Mouse (Mus musculus) forebrain, embryonic 10.5 days (tissue): Measurements from ENCODE around the gene Lrig1. TPM values are rescaled to one million over a fixed set of nuclear protein-coding genes. Genes with fewer than 3 reads are reported as not detected.

Source experiments
- DNase-seq: peaks from one replicate; pipeline ENCODE4 v3.0.0-alpha.2; 2017; ENCODE audit warnings: low spot score; ENCODE audit errors: extremely low spot score
- H3K27ac ChIP-seq: fragments of 300-500 bp; sonication (generic); 2 replicates; pipeline ENCODE4 v1.5.1; 2016; ENCODE audit warnings: mild to moderate bottlenecking
- H3K27me3 ChIP-seq: fragments of 300-500 bp; sonication (generic); 2 replicates; pipeline ENCODE4 v1.6.1; 2016; ENCODE audit warnings: mild to moderate bottlenecking; ENCODE audit not compliant: poor library complexity, severe bottlenecking
- H3K36me3 ChIP-seq: fragments of 300-500 bp; sonication (generic); replicated peaks from 2 replicates; pipeline ENCODE4 v1.6.1; 2016; ENCODE audit warnings: mild to moderate bottlenecking, moderate library complexity
- H3K4me1 ChIP-seq: fragments of 300-500 bp; sonication (generic); 2 replicates; pipeline ENCODE4 v1.6.1; 2016
- H3K4me3 ChIP-seq: fragments of 300-500 bp; sonication (generic); 2 replicates; pipeline ENCODE4 v1.5.1; 2016; ENCODE audit warnings: mild to moderate bottlenecking, moderate library complexity
- H3K9me3 ChIP-seq: fragments of 300-500 bp; sonication (generic); 2 replicates; pipeline ENCODE4 v1.6.1; 2016; ENCODE audit warnings: mild to moderate bottlenecking, moderate library complexity
- WGBS: fragments of 180-500 bp; shearing (Covaris S2); methylation state at CpG from one replicate; pipeline ENCODE4 v1.1.7; 2016; 5-methylcytosine and 5-hydroxymethylcytosine counted together
- polyA plus RNA-seq: library from polyadenylated mRNA; unstranded; fragments of >200 nt; fragmentation: Nextera tagmentation; extraction: Ambion mirVana; gene quantifications from 2 replicates; pipeline ENCODE4 v1.2.1, GENCODE M21; 2016

Gene Lrig1
- polyA plus RNA-seq, 1 experiment from 2014 or later = 20.6 TPM

DNA sequence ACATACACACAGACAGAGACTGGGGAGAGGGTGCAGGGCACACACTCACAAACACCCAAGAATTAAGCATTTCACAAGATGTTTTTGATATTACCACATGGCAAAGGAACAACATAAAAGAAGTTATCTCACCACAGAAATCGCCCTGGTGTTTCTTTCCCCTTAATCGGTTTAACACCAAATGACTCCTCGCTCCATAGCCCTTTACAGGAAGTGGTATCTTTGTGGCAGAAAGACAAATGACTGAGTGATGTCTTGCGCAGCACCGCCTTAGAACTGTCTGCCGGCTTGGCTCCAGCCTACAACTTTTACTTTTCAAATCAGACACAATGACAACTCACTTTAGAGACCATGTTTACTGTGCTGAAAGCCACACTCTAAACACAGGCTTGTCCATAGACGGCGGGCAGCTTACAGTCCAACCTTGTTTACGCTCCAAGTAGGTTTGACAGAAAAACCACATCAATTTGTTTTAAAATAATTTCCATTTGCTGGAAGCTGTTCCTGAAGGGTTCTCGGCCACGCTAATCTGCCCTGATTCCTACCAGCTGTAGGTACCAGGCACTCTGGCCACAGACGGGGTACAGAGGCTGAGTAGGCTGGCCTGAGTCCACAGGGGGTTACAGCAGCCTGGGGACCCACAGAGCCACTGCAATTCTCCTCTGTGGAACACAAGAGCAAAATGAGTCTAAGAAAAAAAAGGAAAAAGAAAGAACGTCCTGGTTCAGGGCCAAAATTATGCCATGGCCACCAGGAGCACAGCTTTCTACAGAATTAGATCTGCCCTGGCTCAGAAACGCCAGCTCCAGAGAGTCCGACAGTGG, 18.3 kb downstream of the Lrig1 start:
- Histone ChIP-seq H3K27ac (peak overlapping the region; percentile 65), H3K4me3 (no peak overlapping the region), H3K27me3 (no peaks in the 10 kb centered on the region), H3K9me3 (no peaks in the 10 kb centered on the region), H3K4me1 (peaks cover 99% of the 10 kb centered on the region), H3K36me3 (peaks cover 12% of the 10 kb centered on the region)
- DNase-seq = no peak
- WGBS = 65% methylated on average over 15 of the region's 15 CpGs

DNA sequence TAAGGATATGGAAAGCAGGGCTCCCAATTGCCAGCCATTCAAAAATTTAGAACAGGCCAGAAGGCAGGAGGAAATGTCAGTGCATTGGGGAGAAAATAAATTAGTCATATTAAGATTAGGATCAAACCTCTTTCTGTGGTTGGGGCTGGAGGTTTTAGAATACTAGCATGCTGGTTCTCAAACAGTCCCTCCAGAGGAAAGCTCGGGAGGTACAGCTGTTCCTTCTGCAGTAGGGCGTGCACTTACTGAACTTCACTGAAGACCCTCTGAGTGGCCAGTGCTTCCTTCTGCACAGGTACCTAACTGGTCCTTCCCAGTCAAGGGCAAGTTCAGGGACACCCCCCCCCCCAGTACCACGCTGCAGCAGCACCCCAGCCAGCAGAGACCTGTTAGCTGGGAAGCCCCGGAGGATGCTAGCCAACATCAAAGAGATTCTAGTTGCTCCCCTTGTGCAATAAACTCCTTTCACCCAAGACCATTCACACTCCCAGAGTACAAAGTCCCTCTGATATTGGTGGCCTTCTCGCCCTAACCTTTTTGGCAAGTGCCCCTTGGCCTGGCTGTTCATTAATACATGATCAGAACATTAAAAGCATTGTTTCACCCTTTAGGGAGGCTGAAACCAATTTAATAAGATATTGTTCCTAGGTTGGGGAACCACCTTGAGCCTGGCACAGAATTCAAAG, 19.1 kb downstream of the Lrig1 start:
- Histone ChIP-seq H3K36me3 (peaks cover 12% of the 10 kb centered on the region), H3K27me3 (no peaks in the 10 kb centered on the region), H3K27ac (peak overlapping the region; percentile 65), H3K9me3 (no peaks in the 10 kb centered on the region), H3K4me1 (peaks cover 100% of the 10 kb centered on the region), H3K4me3 (no peak overlapping the region)
- 59% methylated on average over 5 of the region's 5 CpGs for whole genome bisulfite sequencing
- DNase-seq = no peak

DNA sequence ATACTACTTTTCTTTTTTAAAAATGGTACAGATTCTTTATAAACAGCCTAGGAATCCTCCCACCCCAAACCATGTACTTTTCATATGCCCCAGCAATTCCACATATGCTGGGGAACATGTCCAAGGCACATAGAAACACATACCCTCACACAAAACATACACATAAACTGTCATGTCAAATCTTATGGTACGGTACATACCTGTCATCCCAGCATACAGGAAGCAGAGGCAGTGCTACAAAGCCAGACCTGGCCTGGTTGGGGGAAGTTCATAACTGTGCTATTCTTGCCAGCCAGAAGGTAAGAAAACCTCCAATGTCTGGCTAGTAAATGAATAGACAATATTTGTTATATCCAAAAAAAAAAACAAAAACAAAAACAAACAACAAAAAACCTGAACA, 20.7 kb downstream of the Lrig1 start:
- Histone ChIP-seq H3K4me1 (peaks cover 100% of the 10 kb centered on the region), H3K36me3 (peaks cover 10% of the 10 kb centered on the region), H3K27ac (no peak overlapping the region), H3K4me3 (no peak overlapping the region), H3K27me3 (no peaks in the 10 kb centered on the region), H3K9me3 (no peaks in the 10 kb centered on the region)
- no peak for DNase-seq
- 95% methylated on average over 1 of the region's 1 CpGs for WGBS

GRCm38 (mm10) chr6:94678377-94679164, 21.4 kb downstream of the Lrig1 start:
- 46% methylated on average over 6 of the region's 6 CpGs for WGBS

DNA sequence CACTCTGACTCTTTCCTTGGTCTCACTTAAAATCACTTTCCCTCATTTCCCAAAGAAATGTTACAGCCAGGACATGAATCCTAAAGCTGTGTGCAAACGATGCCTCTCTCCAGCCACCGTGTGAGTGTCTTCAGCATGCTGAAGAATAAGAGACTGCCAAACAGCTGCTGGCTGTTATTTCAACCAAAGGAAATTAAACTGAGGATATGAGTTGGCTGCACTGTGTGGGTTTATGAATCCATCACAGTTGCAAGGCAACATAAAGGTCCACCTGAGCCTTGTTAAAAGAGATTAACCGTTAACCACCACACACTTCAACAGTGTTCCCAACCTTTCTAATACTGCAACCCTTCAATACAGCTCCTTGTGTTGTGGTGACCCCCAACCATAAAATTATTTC, 22.5 kb downstream of the Lrig1 start:
- peak overlapping the region; percentile 58; the same call in 1 of the 2 replicates for H3K27ac ChIP-seq
- no peaks in the 10 kb centered on the region for H3K9me3 ChIP-seq
- no peaks in the 10 kb centered on the region for H3K27me3 ChIP-seq
- no peak for DNase-seq
- H3K4me1 ChIP-seq = peaks cover 95% of the 10 kb centered on the region
- WGBS = 75% methylated on average over 3 of the region's 3 CpGs
- H3K36me3 ChIP-seq = no peaks in the 10 kb centered on the region
- H3K4me3 ChIP-seq = no peak overlapping the region

More at GRCm38 (mm10) chr6:94678377-94679164, 21.4 kb downstream of the Lrig1 start:
- H3K27ac ChIP-seq = peak overlapping the region; percentile 44; the same call in 1 of the 2 replicates
- H3K36me3 ChIP-seq = 0 out of 2 replicates have a peak, but pooled peaks cover 4% of the 10 kb centered on the region
- no peaks in the 10 kb centered on the region for H3K9me3 ChIP-seq
- H3K4me1 ChIP-seq = peaks cover 100% of the 10 kb centered on the region
- DNase-seq = no peak
- no peak overlapping the region for H3K4me3 ChIP-seq
- no peaks in the 10 kb centered on the region for H3K27me3 ChIP-seq

- H3K36me3 ChIP-seq = no peaks in the 10 kb centered on the region
- H3K27me3 ChIP-seq = no peaks in the 10 kb centered on the region
- DNase-seq = no peak
- H3K27ac ChIP-seq = peak overlapping the region; percentile 58; the same call in 1 of the 2 replicates
- no peaks in the 10 kb centered on the region for H3K9me3 ChIP-seq
- H3K4me1 ChIP-seq = peaks cover 95% of the 10 kb centered on the region
- no peak overlapping the region for H3K4me3 ChIP-seq
- WGBS = 78% methylated on average over 3 of the region's 3 CpGs
These were observed 23.1 kb downstream of the Lrig1 start for GRCm38 (mm10) chr6:94676840-94677239.

DNA sequence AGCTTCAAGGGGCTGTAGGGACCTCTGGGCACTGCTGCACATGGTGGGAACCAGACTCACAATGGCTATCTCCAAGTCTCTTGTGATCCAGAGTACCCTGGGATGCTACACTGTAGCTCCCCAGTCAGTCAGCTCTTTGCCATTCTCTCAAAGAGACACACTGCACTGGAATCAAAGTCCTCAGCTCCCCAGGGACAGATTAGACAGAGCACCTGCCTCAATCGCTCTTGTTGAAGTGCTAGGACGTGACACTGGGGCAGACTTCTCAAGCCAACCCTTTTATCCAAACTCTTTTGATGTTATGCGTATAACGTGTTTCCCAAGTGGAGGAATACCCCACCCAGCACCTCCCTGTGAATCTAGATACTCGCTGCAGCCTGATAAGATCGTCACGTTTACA, 23.7 kb downstream of the Lrig1 start:
- no peak overlapping the region for H3K4me3 ChIP-seq
- no peaks in the 10 kb centered on the region for H3K27me3 ChIP-seq
- H3K36me3 ChIP-seq = no peaks in the 10 kb centered on the region
- no peak for DNase-seq
- no peaks in the 10 kb centered on the region for H3K9me3 ChIP-seq
- peaks cover 95% of the 10 kb centered on the region for H3K4me1 ChIP-seq
- H3K27ac ChIP-seq = peak overlapping the region; percentile 36; the same call in 1 of the 2 replicates
- WGBS = 66% methylated on average over 7 of the region's 7 CpGs

- Histone ChIP-seq H3K27ac (no peak overlapping the region), H3K4me1 (peaks cover 95% of the 10 kb centered on the region)
- DNase-seq = no peak
These were observed 27.5 kb downstream of the Lrig1 start for GRCm38 (mm10) chr6:94672426-94672825.

GRCm38 (mm10) chr6:94669370-94669769, 30.6 kb downstream of the Lrig1 start:
- H3K9me3 ChIP-seq = no peaks in the 10 kb centered on the region
- no peaks in the 10 kb centered on the region for H3K27me3 ChIP-seq
- H3K4me1 ChIP-seq = peaks cover 94% of the 10 kb centered on the region
- H3K4me3 ChIP-seq = no peak overlapping the region
- no peak for DNase-seq
- no peaks in the 10 kb centered on the region for H3K36me3 ChIP-seq
- H3K27ac ChIP-seq = peak overlapping the region; percentile 20; the same call in 1 of the 2 replicates
- WGBS = 62% methylated on average over 6 of the region's 6 CpGs

More at GRCm38 (mm10) chr6:94672426-94672825, 27.5 kb downstream of the Lrig1 start:
- no peaks in the 10 kb centered on the region for H3K27me3 ChIP-seq
- WGBS = 93% methylated on average over 2 of the region's 2 CpGs
- H3K36me3 ChIP-seq = no peaks in the 10 kb centered on the region
- H3K4me3 ChIP-seq = no peak overlapping the region
- H3K9me3 ChIP-seq = no peaks in the 10 kb centered on the region

DNA sequence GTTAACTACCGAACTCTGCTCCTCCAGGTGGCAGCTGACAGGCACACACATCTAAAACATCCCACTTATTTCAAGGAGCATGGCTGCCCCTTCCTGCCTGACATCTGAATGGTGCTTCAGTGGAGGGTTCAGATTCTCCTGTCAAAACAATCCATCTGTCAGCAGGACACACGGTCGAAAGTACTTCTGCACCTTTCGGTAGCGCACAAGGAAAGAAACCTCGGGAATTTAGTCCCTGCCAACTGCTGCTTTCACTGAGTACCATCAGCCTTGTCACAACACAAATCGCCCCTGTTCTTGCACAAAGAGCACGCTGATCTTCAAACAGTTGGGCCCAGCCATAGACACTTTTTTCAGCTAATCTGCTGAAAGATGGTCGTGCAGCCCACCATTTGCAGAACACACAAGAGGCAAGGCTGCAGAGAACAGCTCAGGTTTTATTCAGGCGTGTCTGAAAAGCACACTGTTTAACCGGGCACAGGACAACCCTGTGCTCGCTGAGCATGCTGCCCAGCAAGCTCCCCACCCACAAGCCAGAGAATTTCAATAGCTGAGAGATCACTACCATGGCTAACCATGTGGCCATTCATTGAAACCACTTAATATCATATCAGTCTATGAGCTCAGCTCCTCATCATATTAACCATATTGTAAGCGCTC, 31.6 kb downstream of the Lrig1 start:
- no peak for DNase-seq

GRCm38 (mm10) chr6:94667131-94667530, 32.8 kb downstream of the Lrig1 start:
- Histone ChIP-seq H3K36me3 (peaks cover 20% of the 10 kb centered on the region), H3K9me3 (no peaks in the 10 kb centered on the region), H3K27me3 (no peaks in the 10 kb centered on the region), H3K4me3 (no peak overlapping the region), H3K27ac (peak overlapping the region; percentile 74), H3K4me1 (peaks cover 82% of the 10 kb centered on the region)
- WGBS = 72% methylated on average over 4 of the region's 4 CpGs
- no peak for DNase-seq

More for the DNA sequence above, 31.6 kb downstream of the Lrig1 start:
- no peaks in the 10 kb centered on the region for H3K9me3 ChIP-seq
- H3K4me1 ChIP-seq = peaks cover 88% of the 10 kb centered on the region
- H3K27ac ChIP-seq = peak overlapping the region; percentile 56
- 34% methylated on average over 13 of the region's 13 CpGs for WGBS
- no peaks in the 10 kb centered on the region for H3K27me3 ChIP-seq
- H3K4me3 ChIP-seq = peak overlapping the region; percentile 2; the same call in 1 of the 2 replicates
- peaks cover 9% of the 10 kb centered on the region; the same call in 1 of the 2 replicates for H3K36me3 ChIP-seq
